Mouse (Mus musculus) layer of hippocampus, postnatal 36 days (tissue): ENCODE measurements around the gene Usp25. TPM values are rescaled to one million over a fixed set of nuclear protein-coding genes. Genes with fewer than 3 reads are reported as not detected.

Experiments used
- DNase-seq, 2 experiments: peaks; one replicate each; pipeline ENCODE4 v3.0.0; 2022
- total RNA-seq, 2 experiments: library from RNA; stranded (reverse); gene quantifications; 2 replicates each; pipeline ENCODE4 v1.2.3; 2021

Usp25 gene
- total RNA-seq, 2 experiments from 2014 or later = 31.8 to 34.6 TPM

- DNase-seq = no peak
These were observed 136.8 kb downstream of the Usp25 start for GRCm38 (mm10) chr16:77150338-77150737.

DNA sequence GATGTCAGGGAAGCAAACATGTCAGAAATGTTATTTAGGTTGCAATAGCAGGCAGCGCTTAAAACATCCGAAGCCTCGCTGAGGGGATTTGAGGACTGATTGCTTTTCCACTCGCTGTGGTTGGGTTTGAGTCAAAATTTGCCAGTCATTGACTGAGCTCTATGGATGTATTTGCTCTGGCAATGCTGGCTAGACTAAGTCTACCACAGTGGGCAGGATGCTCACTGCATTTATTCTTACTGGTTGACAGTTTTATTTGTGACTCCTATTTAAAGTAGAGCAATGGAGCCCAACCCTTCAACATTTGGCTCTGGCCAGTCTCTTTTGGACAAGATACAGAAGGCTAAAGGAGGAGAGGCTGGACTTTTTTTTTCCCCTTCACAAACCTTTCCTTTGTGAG lies 137.4 kb downstream of the Usp25 start:
- DNase-seq = no peak

- DNase-seq = peak in 1 of 2 experiments; percentile 48
These were observed 138.8 kb downstream of the Usp25 start for GRCm38 (mm10) chr16:77152288-77152687.

- DNase-seq = no peak
These were observed 139.8 kb downstream of the Usp25 start for GRCm38 (mm10) chr16:77153216-77153715.

GRCm38 (mm10) chr16:77153815-77154214 lies 140.3 kb downstream of the Usp25 start:
- DNase-seq = no peak

DNA sequence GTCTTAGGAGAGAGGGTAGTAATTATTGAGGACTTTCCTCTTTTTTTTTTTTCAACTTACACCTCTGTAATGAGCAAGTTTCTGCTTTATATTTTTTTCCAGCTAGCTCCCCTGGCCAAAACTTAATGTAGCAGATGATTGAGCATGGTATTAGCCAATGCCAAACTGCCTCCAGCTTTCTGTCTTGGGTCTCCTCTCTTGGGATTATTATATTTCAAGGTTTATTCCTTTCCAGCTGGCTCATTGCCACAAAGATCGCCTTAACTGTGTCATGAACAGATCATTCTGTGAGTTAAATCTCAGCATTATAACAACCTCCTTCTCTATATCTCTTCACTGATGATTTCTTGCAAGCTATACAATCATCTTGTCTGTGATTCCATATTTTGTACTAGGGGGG lies 141.3 kb downstream of the Usp25 start:
- no peak for DNase-seq
